Mouse (Mus musculus) stomach, embryonic 15.5 days (tissue): ENCODE measurements around the gene Sh2b2. TPM values are rescaled to one million over a fixed set of nuclear protein-coding genes. Genes with fewer than 3 reads are reported as not detected.
"Not testable (repeated sequence)": the region's sequence is repeated elsewhere in the genome, so short reads cannot be mapped to it uniquely, and the experiment has no call there.

Experiments
- ATAC-seq: fragments of 200-750 bp; cut with Nextera tagmentation; 2 replicates; pipeline ENCODE4 v1.8.0; 2017; ENCODE audit warnings: low read depth, moderate number of reproducible peaks, moderate TSS enrichment; ENCODE audit not compliant: insufficient read depth, low FRiP score
- H3K27ac ChIP-seq: fragments of 300-500 bp; sonication (generic); 2 replicates; pipeline ENCODE4 v1.5.1; 2015; ENCODE audit warnings: mild to moderate bottlenecking, inconsistent platforms
- H3K27me3 ChIP-seq: fragments of 300-500 bp; sonication (generic); replicated peaks from 2 replicates; pipeline ENCODE4 v1.6.1; 2015; ENCODE audit warnings: inconsistent platforms
- H3K36me3 ChIP-seq: fragments of 300-500 bp; sonication (generic); 2 replicates; pipeline ENCODE4 v1.6.1; 2015; ENCODE audit warnings: inconsistent platforms
- H3K4me1 ChIP-seq: fragments of 300-500 bp; sonication (generic); 2 replicates; pipeline ENCODE4 v1.6.1; 2015; ENCODE audit warnings: inconsistent platforms
- H3K4me2 ChIP-seq: fragments of 300-500 bp; sonication (generic); 2 replicates; pipeline ENCODE4 v1.6.1; 2015; ENCODE audit warnings: mild to moderate bottlenecking, inconsistent platforms
- H3K4me3 ChIP-seq: fragments of 300-500 bp; sonication (generic); replicated peaks from 2 replicates; pipeline ENCODE4 v1.5.1; 2015; ENCODE audit warnings: inconsistent platforms
- H3K9ac ChIP-seq: fragments of 300-500 bp; sonication (generic); 2 replicates; pipeline ENCODE4 v1.6.1; 2015; ENCODE audit warnings: inconsistent platforms
- H3K9me3 ChIP-seq: fragments of 300-500 bp; sonication (generic); 2 replicates; pipeline ENCODE4 v1.6.1; 2016; ENCODE audit warnings: inconsistent platforms
- WGBS: fragments of 180-500 bp; shearing (Covaris S2); methylation state at CpG from one replicate; pipeline ENCODE4 v1.1.7; 2015; 5-methylcytosine and 5-hydroxymethylcytosine counted together
- polyA plus RNA-seq: library from polyadenylated mRNA; unstranded; fragments of >200 nt; fragmentation: Nextera tagmentation; extraction: Ambion mirVana; gene quantifications from 2 replicates; pipeline ENCODE4 v1.2.1, GENCODE M21; 2015

Sh2b2 gene
- polyA plus RNA-seq, 1 experiment from 2014 or later: 3.4 TPM

DNA sequence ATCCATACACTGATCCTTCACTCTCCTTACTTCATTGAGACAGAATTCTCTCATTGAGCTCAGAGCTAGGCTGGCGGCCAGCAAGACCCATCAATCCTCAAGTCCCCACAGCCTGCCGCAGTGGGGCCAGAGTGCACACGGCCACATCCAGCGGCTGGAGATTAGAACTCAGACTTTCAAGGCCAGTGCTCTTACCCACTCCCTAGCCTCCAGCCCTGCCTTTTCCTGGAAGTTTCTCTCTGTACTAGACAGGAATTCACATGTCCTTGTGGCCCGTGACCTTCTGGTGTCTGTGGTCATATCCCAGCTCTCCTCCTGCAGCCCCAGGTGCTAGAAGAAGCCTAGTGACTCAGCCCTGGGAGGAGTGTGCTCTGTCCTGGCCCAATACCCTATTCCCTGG lies 9.7 kb downstream of the Sh2b2 start:
- 67% methylated on average over 5 of the region's 5 CpGs for WGBS
- H3K4me1 ChIP-seq: peaks cover 12% of the 10 kb centered on the region; the same call in 1 of the 2 replicates

DNA sequence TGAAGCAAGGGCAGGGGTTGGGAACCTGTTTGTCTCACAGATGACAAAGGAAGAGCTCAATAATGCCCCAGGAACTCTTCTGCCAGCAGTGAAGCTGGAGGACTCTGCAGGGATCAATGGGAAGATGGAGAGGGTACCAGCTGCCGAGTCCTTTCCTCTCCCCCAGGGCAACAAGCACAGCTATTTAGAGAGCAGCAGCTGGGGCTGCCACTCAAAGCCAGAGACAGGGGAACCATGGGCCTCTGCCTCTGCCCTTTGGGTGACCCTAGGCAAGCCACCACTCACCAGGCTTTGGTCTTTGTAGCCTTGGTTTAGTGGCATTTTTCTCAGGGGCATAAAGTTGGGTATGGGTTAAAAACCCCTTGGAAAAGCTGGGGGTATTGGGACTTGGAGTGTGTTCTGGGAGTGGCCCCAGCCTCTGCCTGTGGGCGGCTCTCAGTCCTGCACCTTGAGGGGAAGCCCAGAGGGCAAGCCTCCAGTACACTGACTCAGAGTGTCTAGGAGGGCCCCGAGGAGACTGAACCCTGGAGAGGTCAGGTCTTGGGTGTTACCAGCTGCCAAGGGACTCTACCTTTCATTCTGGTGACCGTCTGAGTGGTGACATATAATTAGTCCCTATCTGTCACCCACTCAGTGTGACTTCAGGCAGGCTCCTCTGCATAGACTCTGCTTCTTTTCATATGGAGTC lies 15.9 kb downstream of the Sh2b2 start:
- Histone ChIP-seq H3K27ac (no peak overlapping the region), H3K9me3 (no peaks in the 10 kb centered on the region), H3K4me3 (no peak overlapping the region), H3K9ac (no peak overlapping the region), H3K27me3 (peaks cover 14% of the 10 kb centered on the region; the same call in 1 of the 2 replicates), H3K36me3 (no peaks in the 10 kb centered on the region), H3K4me1 (no peaks in the 10 kb centered on the region), H3K4me2 (no peak overlapping the region)
- WGBS: 65% methylated on average over 4 of the region's 4 CpGs
- no peak for ATAC-seq

More for the DNA sequence above, 9.7 kb downstream of the Sh2b2 start:
- H3K4me2 ChIP-seq: no peak overlapping the region
- H3K9ac ChIP-seq: no peak overlapping the region
- no peak overlapping the region for H3K27ac ChIP-seq
- H3K9me3 ChIP-seq: no peaks in the 10 kb centered on the region
- peaks cover 9% of the 10 kb centered on the region; the same call in 1 of the 2 replicates for H3K27me3 ChIP-seq
- H3K4me3 ChIP-seq: no peak overlapping the region
- H3K36me3 ChIP-seq: no peaks in the 10 kb centered on the region
- ATAC-seq: no peak

DNA sequence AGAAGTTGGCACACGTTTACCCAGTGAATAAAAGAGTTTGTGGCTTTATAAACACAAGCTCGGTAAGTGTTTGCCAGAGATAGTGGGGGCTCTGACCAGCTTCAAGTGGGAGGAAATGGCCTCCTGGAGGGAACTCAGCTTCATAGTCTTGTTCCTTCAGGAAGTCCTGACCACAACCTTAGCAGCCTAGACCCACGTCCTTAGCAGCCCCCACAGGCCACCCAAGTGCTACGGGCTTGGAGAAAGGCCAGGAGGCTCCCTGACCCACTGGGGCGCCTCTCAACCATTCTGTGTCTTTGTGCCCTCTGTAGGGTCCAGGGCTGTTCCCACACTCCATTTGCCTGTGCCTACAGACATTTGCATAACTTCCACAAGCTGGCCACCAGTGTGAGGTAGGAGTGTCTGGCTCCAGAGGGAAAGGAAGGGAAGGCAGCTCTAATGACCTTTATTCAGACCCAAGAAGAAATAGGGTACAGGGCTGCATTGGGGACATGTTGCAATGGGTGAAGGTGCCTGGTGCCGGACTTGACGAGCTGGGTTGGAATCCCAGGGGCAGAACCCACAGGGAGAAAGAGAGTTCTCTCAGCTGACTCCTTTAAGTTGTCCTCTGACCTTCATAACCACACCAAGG lies 20.0 kb downstream of the Sh2b2 start:
- WGBS: 69% methylated on average over 7 of the region's 7 CpGs
- H3K27ac ChIP-seq: no peak overlapping the region
- ATAC-seq: no peak
- H3K4me1 ChIP-seq: no peaks in the 10 kb centered on the region
- H3K27me3 ChIP-seq: 0 out of 2 replicates have a peak, but pooled peaks cover 2% of the 10 kb centered on the region
- H3K36me3 ChIP-seq: 0 out of 2 replicates have a peak, but pooled peaks cover 5% of the 10 kb centered on the region
- H3K9ac ChIP-seq: no peak overlapping the region
- H3K4me3 ChIP-seq: no peak overlapping the region
- no peak overlapping the region for H3K4me2 ChIP-seq
- H3K9me3 ChIP-seq: no peaks in the 10 kb centered on the region

DNA sequence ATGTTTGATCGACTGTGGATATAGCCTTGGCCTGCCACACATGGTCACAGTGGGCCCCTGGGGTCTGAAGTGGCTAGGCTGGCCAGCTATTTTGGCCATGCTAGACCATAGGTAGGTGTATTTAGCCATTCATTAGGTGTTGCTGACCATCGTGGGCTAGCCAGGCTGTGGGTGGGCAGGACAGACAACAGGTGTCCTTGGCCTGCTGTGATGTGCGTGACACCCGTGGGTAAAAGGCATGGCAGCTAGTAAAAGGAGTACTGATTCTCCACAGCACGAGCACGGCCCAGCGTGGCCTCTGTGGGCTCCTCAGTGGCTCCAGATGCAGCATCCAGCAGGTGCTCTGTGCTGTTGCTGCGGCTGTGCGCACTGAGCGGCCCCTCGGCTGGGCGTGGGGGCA lies 27.8 kb downstream of the Sh2b2 start:
- H3K9ac ChIP-seq: no peak overlapping the region
- no peak overlapping the region for H3K4me2 ChIP-seq
- H3K36me3 ChIP-seq: no peaks in the 10 kb centered on the region
- no peak overlapping the region for H3K4me3 ChIP-seq
- no peaks in the 10 kb centered on the region for H3K27me3 ChIP-seq
- H3K27ac ChIP-seq: no peak overlapping the region
- no peaks in the 10 kb centered on the region for H3K4me1 ChIP-seq
- 82% methylated on average over 12 of the region's 12 CpGs for WGBS
- no peak for ATAC-seq
- no peaks in the 10 kb centered on the region for H3K9me3 ChIP-seq

GRCm38 (mm10) chr5:136217932-136218381 lies 28.4 kb downstream of the Sh2b2 start:
- no peak overlapping the region for H3K4me3 ChIP-seq
- no peak overlapping the region for H3K27ac ChIP-seq
- H3K36me3 ChIP-seq: no peaks in the 10 kb centered on the region
- H3K9me3 ChIP-seq: no peaks in the 10 kb centered on the region
- no peak overlapping the region for H3K4me2 ChIP-seq
- no peaks in the 10 kb centered on the region for H3K4me1 ChIP-seq
- no peak for ATAC-seq
- no peaks in the 10 kb centered on the region for H3K27me3 ChIP-seq
- 55% methylated on average over 4 of the region's 4 CpGs for WGBS
- H3K9ac ChIP-seq: no peak overlapping the region

DNA sequence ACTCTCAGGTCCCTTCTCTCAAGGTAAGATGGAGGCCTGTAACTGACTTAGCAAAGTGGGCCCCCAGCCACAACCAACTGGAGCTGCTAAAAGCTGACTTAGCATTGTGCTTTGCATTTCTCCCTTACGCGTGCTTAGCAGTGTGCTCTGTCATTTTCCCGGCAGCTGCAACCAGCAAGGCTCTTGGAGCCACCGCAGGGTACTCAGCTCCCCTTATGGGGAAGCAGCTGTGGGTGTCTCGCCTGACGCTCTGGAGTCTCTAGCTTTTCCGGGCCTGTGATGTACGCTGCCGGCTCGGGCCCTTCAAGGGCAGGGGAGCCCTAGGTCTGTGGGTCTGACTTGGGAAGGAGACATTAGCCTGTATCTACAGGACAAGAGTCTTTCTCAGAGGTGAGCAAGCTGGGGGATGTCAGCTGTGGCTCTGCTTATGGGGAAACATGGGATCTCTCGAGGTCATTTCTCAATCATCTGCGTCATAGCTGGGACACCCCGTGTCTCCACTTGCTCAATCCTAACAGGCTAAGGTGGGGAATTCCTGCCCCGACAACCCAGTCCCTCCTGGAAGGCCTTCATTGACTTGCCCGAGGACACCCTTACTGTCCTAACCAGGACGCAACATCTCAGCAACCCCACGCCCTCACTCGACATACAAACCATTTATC lies 29.2 kb downstream of the Sh2b2 start:
- Histone ChIP-seq H3K4me1 (no peaks in the 10 kb centered on the region), H3K4me3 (no peak overlapping the region), H3K27me3 (no peaks in the 10 kb centered on the region), H3K9ac (no peak overlapping the region), H3K4me2 (no peak overlapping the region), H3K9me3 (no peaks in the 10 kb centered on the region), H3K36me3 (no peaks in the 10 kb centered on the region), H3K27ac (no peak overlapping the region)
- WGBS: 77% methylated on average over 18 of the region's 18 CpGs
- ATAC-seq: no peak

GRCm38 (mm10) chr5:136215958-136216357 lies 30.4 kb downstream of the Sh2b2 start:
- H3K4me2 ChIP-seq: no peak overlapping the region
- WGBS: 72% methylated on average over 5 of the region's 5 CpGs
- H3K9me3 ChIP-seq: no peaks in the 10 kb centered on the region
- no peak overlapping the region for H3K4me3 ChIP-seq
- no peaks in the 10 kb centered on the region for H3K36me3 ChIP-seq
- no peaks in the 10 kb centered on the region for H3K4me1 ChIP-seq
- ATAC-seq: no peak
- no peak overlapping the region for H3K27ac ChIP-seq
- no peaks in the 10 kb centered on the region for H3K27me3 ChIP-seq
- H3K9ac ChIP-seq: no peak overlapping the region

DNA sequence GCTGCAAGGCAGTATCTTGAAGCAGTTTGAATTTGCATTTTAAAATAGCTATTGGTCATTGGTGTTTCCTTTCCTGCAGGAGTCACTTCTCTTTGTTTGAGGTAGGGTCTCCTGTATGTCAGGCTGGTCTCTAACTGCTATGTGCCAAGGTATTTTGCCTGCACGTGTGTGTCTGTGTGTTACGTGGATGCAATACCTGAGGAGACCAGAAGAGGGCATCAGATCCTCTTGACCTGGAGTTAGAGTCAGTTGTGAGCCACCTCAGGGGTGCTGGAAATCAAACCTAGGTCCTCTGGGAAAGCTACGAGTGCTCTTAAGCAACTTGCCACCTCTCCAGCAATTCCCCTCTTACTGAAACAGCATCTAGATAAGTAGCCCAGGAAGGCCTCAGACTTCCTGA lies 31.1 kb downstream of the Sh2b2 start:
- Histone ChIP-seq H3K36me3 (no peaks in the 10 kb centered on the region), H3K27ac (no peak overlapping the region), H3K9me3 (no peaks in the 10 kb centered on the region), H3K9ac (no peak overlapping the region), H3K4me3 (no peak overlapping the region), H3K4me2 (no peak overlapping the region), H3K27me3 (no peaks in the 10 kb centered on the region), H3K4me1 (no peaks in the 10 kb centered on the region)
- no peak for ATAC-seq
- WGBS: 97% methylated on average over 3 of the region's 3 CpGs

GRCm38 (mm10) chr5:136213716-136214115 lies 32.6 kb downstream of the Sh2b2 start:
- no peak overlapping the region for H3K4me2 ChIP-seq
- no peak for ATAC-seq
- no peak overlapping the region for H3K4me3 ChIP-seq
- H3K4me1 ChIP-seq: no peaks in the 10 kb centered on the region
- H3K9me3 ChIP-seq: no peaks in the 10 kb centered on the region
- 73% methylated on average over 5 of the region's 5 CpGs for WGBS
- no peak overlapping the region for H3K27ac ChIP-seq
- no peak overlapping the region for H3K9ac ChIP-seq
- no peaks in the 10 kb centered on the region for H3K36me3 ChIP-seq
- H3K27me3 ChIP-seq: no peaks in the 10 kb centered on the region

- Histone ChIP-seq H3K9me3 (no peaks in the 10 kb centered on the region), H3K27ac (no peak overlapping the region), H3K9ac (no peak overlapping the region), H3K4me2 (no peak overlapping the region), H3K4me1 (no peaks in the 10 kb centered on the region), H3K36me3 (no peaks in the 10 kb centered on the region), H3K4me3 (no peak overlapping the region), H3K27me3 (no peaks in the 10 kb centered on the region)
- 89% methylated on average over 11 of the region's 11 CpGs for WGBS
- no peak for ATAC-seq
Observed at GRCm38 (mm10) chr5:136212716-136213115, 33.6 kb downstream of the Sh2b2 start.

- H3K36me3 ChIP-seq, H3K27ac ChIP-seq, H3K4me3 ChIP-seq, H3K4me2 ChIP-seq, H3K9me3 ChIP-seq, ATAC-seq, H3K4me1 ChIP-seq, H3K9ac ChIP-seq, H3K27me3 ChIP-seq: not testable (repeated sequence)
- 89% methylated on average over 14 of the region's 14 CpGs for WGBS
Observed at GRCm38 (mm10) chr5:136211341-136212102, 34.8 kb downstream of the Sh2b2 start.
